28 mouse cellular contexts compared by ENCODE assay signal in genomic region chr2:167326582-167326981, GRCm38 (mm10). TPM values are rescaled to one million over a fixed set of nuclear protein-coding genes. Genes with fewer than 3 reads are reported as not detected.
DNase-seq lines count a peak whose midpoint lies in the region; ATAC-seq and TF ChIP-seq lines count a peak whose summit lies in the region.
"Had no signal": no experiment of that assay in that cellular context is flagged by ENCODE, and none has a peak within 500 bp of the region (broad histone marks: within the 10 kb centered on the region; RNA-seq: fewer than 3 reads in every experiment).

No protein-coding gene starts in this region.

- 49% methylated on average over 9 of the region's 9 CpGs for WGBS in hindbrain, embryonic 10.5 days
- 53% methylated on average over 9 of the region's 9 CpGs for WGBS in hindbrain, embryonic 12.5 days
- 94% methylated on average over 9 of the region's 9 CpGs for WGBS in liver, adult 2 months
- 77% methylated on average over 9 of the region's 9 CpGs for WGBS in liver, postnatal 0 days (ENCODE audit: insufficient replicate concordance)
- WGBS in neural tube, embryonic 13.5 days, result 45% methylated on average over 9 of the region's 9 CpGs
- 49% methylated on average over 9 of the region's 9 CpGs for WGBS in neural tube, embryonic 15.5 days
- 71% methylated on average over 9 of the region's 9 CpGs for WGBS in heart, embryonic 11.5 days (ENCODE audit: insufficient replicate concordance)

- no peak for ATAC-seq in hindbrain, embryonic 12.5 days (ENCODE audit: low FRiP score)
- no peak for ATAC-seq in liver, postnatal 0 days
- no peak for ATAC-seq in neural tube, embryonic 13.5 days (ENCODE audit: low read depth)
- ATAC-seq in neural tube, embryonic 15.5 days (ENCODE audit: low FRiP score), result no peak
- no peak for ATAC-seq in heart, embryonic 11.5 days (replicated peaks; ENCODE audit: insufficient number of reproducible peaks, low FRiP score, low TSS enrichment)
- ATAC-seq: activated CD4-positive, CD25-positive, alpha-beta regulatory T cell, adult 4 months; forebrain, embryonic 13.5 days; forebrain, embryonic 16.5 days; Patski had no signal

- H3K79me2 ChIP-seq in liver, adult 2 months (ENCODE audit: control insufficient read depth, insufficient read depth, low read length), result peaks cover 47% of the 10 kb centered on the region

- H3K4me3 ChIP-seq in hindbrain, embryonic 10.5 days, result no peak overlapping the region
- no peak overlapping the region for H3K4me3 ChIP-seq in hindbrain, embryonic 12.5 days
- no peak overlapping the region for H3K4me3 ChIP-seq in liver, adult 2 months (ENCODE audit: insufficient read depth, low read depth, low read length)
- no peak overlapping the region for H3K4me3 ChIP-seq in liver, postnatal 0 days (ENCODE audit: low read depth, low read length)
- H3K4me3 ChIP-seq in neural tube, embryonic 13.5 days, result no peak overlapping the region
- H3K4me3 ChIP-seq in neural tube, embryonic 15.5 days (replicated peaks), result no peak overlapping the region
- H3K4me3 ChIP-seq in heart, embryonic 11.5 days (ENCODE audit: low read depth, low read length), result no peak overlapping the region
- H3K4me3 ChIP-seq: embryonic facial prominence, embryonic 10.5 days; embryonic facial prominence, embryonic 13.5 days; forebrain, embryonic 10.5 days; forebrain, embryonic 13.5 days; heart, adult 2 months; heart, embryonic 10.5 days had no signal

- TF ChIP-seq POLR2A in liver, adult 2 months (IDR thresholded peaks at IDR 0.05; ENCODE audit: extremely low read depth, insufficient read depth, low read length), result no peak

- no peak for TF ChIP-seq EP300 in liver, postnatal 0 days (IDR thresholded peaks at IDR 0.05; ENCODE audit: low read depth)

- H3K27me3 ChIP-seq in hindbrain, embryonic 10.5 days (ENCODE audit: insufficient read depth, poor library complexity, severe bottlenecking), result no peaks in the 10 kb centered on the region
- no peaks in the 10 kb centered on the region for H3K27me3 ChIP-seq in hindbrain, embryonic 12.5 days
- no peaks in the 10 kb centered on the region for H3K27me3 ChIP-seq in liver, adult 2 months (ENCODE audit: control insufficient read depth, insufficient read depth, low read length)
- H3K27me3 ChIP-seq in liver, postnatal 0 days (ENCODE audit: insufficient read depth, low read length), result no peaks in the 10 kb centered on the region
- H3K27me3 ChIP-seq in neural tube, embryonic 13.5 days, result no peaks in the 10 kb centered on the region
- H3K27me3 ChIP-seq in neural tube, embryonic 15.5 days (replicated peaks), result no peaks in the 10 kb centered on the region
- no peaks in the 10 kb centered on the region for H3K27me3 ChIP-seq in heart, embryonic 11.5 days (ENCODE audit: control insufficient read depth, insufficient read depth, low read length)
- H3K27me3 ChIP-seq: embryonic facial prominence, embryonic 13.5 days; forebrain, embryonic 13.5 days; Patski had no signal

- peaks cover 34% of the 10 kb centered on the region for H3K4me1 ChIP-seq in hindbrain, embryonic 10.5 days (replicated peaks)
- peaks cover 29% of the 10 kb centered on the region for H3K4me1 ChIP-seq in hindbrain, embryonic 12.5 days
- H3K4me1 ChIP-seq in liver, adult 2 months (ENCODE audit: control insufficient read depth, insufficient read depth, low read length), result peaks cover 64% of the 10 kb centered on the region
- H3K4me1 ChIP-seq in liver, postnatal 0 days (ENCODE audit: insufficient read depth), result peaks cover 11% of the 10 kb centered on the region
- peaks cover 62% of the 10 kb centered on the region for H3K4me1 ChIP-seq in neural tube, embryonic 13.5 days (replicated peaks)
- peaks cover 44% of the 10 kb centered on the region for H3K4me1 ChIP-seq in neural tube, embryonic 15.5 days
- H3K4me1 ChIP-seq in heart, embryonic 11.5 days (ENCODE audit: control insufficient read depth, insufficient read depth, low read length), result peaks cover 18% of the 10 kb centered on the region

- no peaks in the 10 kb centered on the region for H3K9me3 ChIP-seq in hindbrain, embryonic 10.5 days
- no peaks in the 10 kb centered on the region for H3K9me3 ChIP-seq in hindbrain, embryonic 12.5 days (replicated peaks)
- H3K9me3 ChIP-seq in liver, postnatal 0 days (ENCODE audit: low read length), result no peaks in the 10 kb centered on the region
- no peaks in the 10 kb centered on the region for H3K9me3 ChIP-seq in neural tube, embryonic 13.5 days
- H3K9me3 ChIP-seq in neural tube, embryonic 15.5 days (replicated peaks), result no peaks in the 10 kb centered on the region
- no peaks in the 10 kb centered on the region for H3K9me3 ChIP-seq in heart, embryonic 11.5 days (replicated peaks; ENCODE audit: control insufficient read depth, low read length)
- H3K9me3 ChIP-seq: embryonic facial prominence, embryonic 10.5 days; embryonic facial prominence, embryonic 13.5 days; forebrain, embryonic 10.5 days; forebrain, embryonic 13.5 days; G1E; heart, embryonic 10.5 days had no signal

- H3K27ac ChIP-seq in hindbrain, embryonic 10.5 days, result peak overlapping the region; percentile 53; the same call in 1 of the 2 replicates
- H3K27ac ChIP-seq in hindbrain, embryonic 12.5 days, result no peak overlapping the region
- peak overlapping the region; percentile 51; the same call in 1 of the 2 replicates for H3K27ac ChIP-seq in liver, adult 2 months (replicated peaks; ENCODE audit: insufficient read depth, low read depth, low read length)
- H3K27ac ChIP-seq in liver, postnatal 0 days (ENCODE audit: low read depth), result no peak overlapping the region
- peak overlapping the region; percentile 35; the same call in 1 of the 2 replicates for H3K27ac ChIP-seq in neural tube, embryonic 13.5 days (replicated peaks)
- H3K27ac ChIP-seq in neural tube, embryonic 15.5 days (replicated peaks), result no peak overlapping the region
- no peak overlapping the region for H3K27ac ChIP-seq in heart, embryonic 11.5 days (ENCODE audit: low read depth, low read length)
- H3K27ac ChIP-seq: embryonic facial prominence, embryonic 10.5 days; embryonic facial prominence, embryonic 13.5 days; forebrain, embryonic 13.5 days; heart, adult 2 months; heart, embryonic 10.5 days; hindbrain, embryonic 14.5 days had no signal

- H3K36me3 ChIP-seq in hindbrain, embryonic 10.5 days, result no peaks in the 10 kb centered on the region
- H3K36me3 ChIP-seq in hindbrain, embryonic 12.5 days, result no peaks in the 10 kb centered on the region
- no peaks in the 10 kb centered on the region for H3K36me3 ChIP-seq in liver, adult 2 months (ENCODE audit: control insufficient read depth, insufficient read depth, low read length)
- no peaks in the 10 kb centered on the region for H3K36me3 ChIP-seq in liver, postnatal 0 days (replicated peaks; ENCODE audit: insufficient read depth, low read length)
- no peaks in the 10 kb centered on the region for H3K36me3 ChIP-seq in neural tube, embryonic 13.5 days
- H3K36me3 ChIP-seq in neural tube, embryonic 15.5 days, result no peaks in the 10 kb centered on the region
- H3K36me3 ChIP-seq in heart, embryonic 11.5 days (ENCODE audit: control insufficient read depth, insufficient read depth, low read length), result no peaks in the 10 kb centered on the region
- H3K36me3 ChIP-seq: embryonic facial prominence, embryonic 10.5 days; embryonic facial prominence, embryonic 13.5 days; forebrain, embryonic 10.5 days; G1E; heart, embryonic 10.5 days had no signal

- no peak for DNase-seq in hindbrain, embryonic 10.5 days (ENCODE audit: low spot score)
- no peak for DNase-seq in liver, adult 2 months (ENCODE audit: extremely low read depth, low read depth, low spot score)
- DNase-seq in liver, postnatal 0 days, result no peak
- no peak for DNase-seq in urinary bladder, postnatal 36 days (ENCODE audit: low spot score in 2 of 2)
- DNase-seq: adrenal gland, adult 8-10 months; adrenal gland, postnatal 25 days; cerebellum, adult 11-12 months; cerebellum, adult 8-10 months; cerebellum, postnatal 10 days; cerebellum, postnatal 36 days; embryo, embryonic 11 days; gastrocnemius, postnatal 10 days; gastrocnemius, postnatal 36 days; heart, adult 2 months had no signal

- H3K9ac ChIP-seq in hindbrain, embryonic 12.5 days, result no peak overlapping the region
- no peak overlapping the region for H3K9ac ChIP-seq in liver, adult 2 months (ENCODE audit: low read depth, low read length)
- H3K9ac ChIP-seq in liver, postnatal 0 days (replicated peaks), result no peak overlapping the region
- H3K9ac ChIP-seq in neural tube, embryonic 13.5 days, result no peak overlapping the region
- H3K9ac ChIP-seq in neural tube, embryonic 15.5 days (replicated peaks), result no peak overlapping the region
- no peak overlapping the region for H3K9ac ChIP-seq in heart, embryonic 11.5 days (ENCODE audit: low read depth, low read length)
- H3K9ac ChIP-seq: embryonic facial prominence, embryonic 13.5 days; forebrain, embryonic 13.5 days; hindbrain, embryonic 14.5 days had no signal

- TF ChIP-seq CTCF in liver, adult 2 months (IDR thresholded peaks at IDR 0.05; ENCODE audit: low read depth, low read length), result no peak
- TF ChIP-seq CTCF in liver, postnatal 0 days (IDR thresholded peaks at IDR 0.05; ENCODE audit: low read depth), result no peak

- H3K4me2 ChIP-seq in hindbrain, embryonic 12.5 days (replicated peaks), result no peak overlapping the region
- H3K4me2 ChIP-seq in liver, postnatal 0 days (ENCODE audit: low read depth, low read length), result no peak overlapping the region
- no peak overlapping the region for H3K4me2 ChIP-seq in neural tube, embryonic 13.5 days
- no peak overlapping the region for H3K4me2 ChIP-seq in neural tube, embryonic 15.5 days
- H3K4me2 ChIP-seq in heart, embryonic 11.5 days, result no peak overlapping the region
- H3K4me2 ChIP-seq: embryonic facial prominence, embryonic 13.5 days; forebrain, embryonic 13.5 days; hindbrain, embryonic 14.5 days had no signal

RNA-seq across cellular contexts. Expression of gene B4galt5, which starts 22.4 kb away (rescaled TPM):
- polyA plus RNA-seq in hindbrain, embryonic 10.5 days (2016; fragmentation: Nextera tagmentation; extraction: Ambion mirVana), result 8.4 and 10.6 TPM in 2 replicates
- 19.3 and 20.2 TPM in 2 replicates for polyA plus RNA-seq in hindbrain, embryonic 12.5 days (2016; fragmentation: Nextera tagmentation; extraction: Ambion mirVana)
- total RNA-seq in liver, adult 2 months (2014; rRNA removed), result 8.1 and 17.7 TPM in 2 replicates
- polyA plus RNA-seq in liver, adult 2 months (2012; rRNA removed), result 14.9 and 15.7 TPM in 2 replicates
- polyA plus RNA-seq in liver, postnatal 0 days (2015; fragmentation: Nextera tagmentation; extraction: Ambion mirVana), result 3.2 and 4.2 TPM in 2 replicates
- 21.6 and 22.2 TPM in 2 replicates for polyA plus RNA-seq in neural tube, embryonic 13.5 days (2015; fragmentation: Nextera tagmentation; extraction: Ambion mirVana)
- polyA plus RNA-seq in neural tube, embryonic 15.5 days (2015; fragmentation: Nextera tagmentation; extraction: Ambion mirVana), result 19.9 and 28.4 TPM in 2 replicates
- 16.1 and 24.5 TPM in 2 replicates for polyA plus RNA-seq in heart, embryonic 11.5 days (2014; fragmentation: Nextera tagmentation; extraction: Ambion mirVana)

Comparison
In these comparisons a context has a peak if more than half of its experiments do, and no peak if none do; other contexts are left out.
1. H3K27ac ChIP-seq: peak in hindbrain, embryonic 10.5 days (single experiment), liver, adult 2 months (single experiment) and neural tube, embryonic 13.5 days (single experiment); none in hindbrain, embryonic 12.5 days (single experiment), liver, postnatal 0 days (single experiment), neural tube, embryonic 15.5 days (single experiment) and heart, embryonic 11.5 days (single experiment).